ENCODE assay signal across 25 mouse cellular contexts in the genomic region with DNA sequence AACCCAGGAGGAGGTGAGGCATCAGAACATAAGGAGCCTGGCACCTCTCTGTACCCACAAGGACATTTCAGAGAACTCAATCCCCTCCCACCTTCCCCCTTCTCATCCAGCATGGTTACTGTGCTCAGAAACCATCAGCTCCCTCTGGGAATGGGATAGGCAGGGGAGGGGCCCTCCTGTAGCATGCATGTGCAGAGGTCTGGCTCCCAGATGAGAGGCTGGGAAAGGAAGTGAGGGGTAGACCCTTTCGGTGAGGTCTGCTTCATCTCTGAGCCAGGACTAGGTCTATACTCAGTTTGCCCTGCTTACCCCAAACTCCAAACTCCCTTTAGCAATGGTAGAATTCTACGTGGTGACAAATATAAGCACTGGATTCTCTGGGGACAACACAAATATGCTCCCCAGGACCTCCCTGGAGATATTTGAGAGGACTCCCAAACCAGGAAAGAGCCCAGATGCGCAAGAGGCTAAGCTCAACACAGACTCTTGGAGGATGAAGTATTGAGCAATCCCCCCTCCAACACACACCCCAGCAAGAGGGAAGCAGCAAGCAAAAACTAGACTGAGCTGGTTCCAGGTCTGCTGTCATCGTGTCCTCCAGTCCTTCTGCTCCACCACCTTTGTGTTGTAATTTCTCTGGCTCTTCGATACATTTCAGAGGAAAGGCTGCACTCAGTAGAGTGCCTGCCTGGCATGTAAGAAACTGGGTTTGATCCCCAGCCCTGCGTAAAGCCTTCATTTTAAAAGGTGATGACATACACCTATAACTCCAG. TPM values are rescaled to one million over a fixed set of nuclear protein-coding genes. Genes with fewer than 3 reads are reported as not detected.
DNase-seq lines count a peak whose midpoint lies in the region; ATAC-seq and TF ChIP-seq lines count a peak whose summit lies in the region.
"Had no signal": no experiment of that assay in that cellular context is flagged by ENCODE, and none has a peak within 500 bp of the region (broad histone marks: within the 10 kb centered on the region; RNA-seq: fewer than 3 reads in every experiment).

No protein-coding gene starts in this region.

- H3K4me1 ChIP-seq in hindbrain, embryonic 11.5 days (replicated peaks; ENCODE audit: control insufficient read depth, insufficient read depth, low read length) = peaks cover 10% of the 10 kb centered on the region
- H3K4me1 ChIP-seq in hindbrain, embryonic 13.5 days (replicated peaks) = peaks cover 13% of the 10 kb centered on the region
- H3K4me1 ChIP-seq in stomach, postnatal 0 days (replicated peaks; ENCODE audit: control insufficient read depth, insufficient read depth) = no peaks in the 10 kb centered on the region

- no peaks in the 10 kb centered on the region for H3K36me3 ChIP-seq in hindbrain, embryonic 11.5 days (ENCODE audit: control insufficient read depth, insufficient read depth, low read length)
- no peaks in the 10 kb centered on the region for H3K36me3 ChIP-seq in hindbrain, embryonic 13.5 days
- H3K36me3 ChIP-seq in stomach, postnatal 0 days (ENCODE audit: control insufficient read depth, insufficient read depth, low read length) = no peaks in the 10 kb centered on the region
- H3K36me3 ChIP-seq: embryonic facial prominence, embryonic 12.5 days; heart, embryonic 13.5 days had no signal

- H3K4me2 ChIP-seq in hindbrain, embryonic 11.5 days (replicated peaks; ENCODE audit: low read depth, low read length) = no peak overlapping the region
- H3K4me2 ChIP-seq in hindbrain, embryonic 13.5 days = no peak overlapping the region
- no peak overlapping the region for H3K4me2 ChIP-seq in stomach, postnatal 0 days (replicated peaks; ENCODE audit: low read depth)
- H3K4me2 ChIP-seq: embryonic facial prominence, embryonic 12.5 days; heart, embryonic 13.5 days; hindbrain, embryonic 14.5 days had no signal

- H3K27me3 ChIP-seq in hindbrain, embryonic 11.5 days (ENCODE audit: control insufficient read depth, insufficient read depth, low read length) = peaks cover 99% of the 10 kb centered on the region
- peaks cover 100% of the 10 kb centered on the region for H3K27me3 ChIP-seq in hindbrain, embryonic 13.5 days
- H3K27me3 ChIP-seq in stomach, postnatal 0 days (ENCODE audit: control insufficient read depth, insufficient read depth, low read length) = peaks cover 48% of the 10 kb centered on the region

- ATAC-seq in hindbrain, embryonic 11.5 days (ENCODE audit: low FRiP score) = no peak
- no peak for ATAC-seq in hindbrain, embryonic 13.5 days (ENCODE audit: low FRiP score)
- ATAC-seq in stomach, postnatal 0 days (ENCODE audit: low FRiP score, low TSS enrichment) = no peak
- ATAC-seq: forebrain, embryonic 16.5 days; inflammation-experienced regulatory T-cells, adult 6 months; intestine, postnatal 0 days had no signal

- TF ChIP-seq CTCF in stomach, postnatal 0 days (IDR thresholded peaks at IDR 0.05; ENCODE audit: low read depth) = no peak

- WGBS in hindbrain, embryonic 11.5 days = 3% methylated on average over 6 of the region's 6 CpGs
- 4% methylated on average over 6 of the region's 6 CpGs for WGBS in hindbrain, embryonic 13.5 days
- WGBS in stomach, postnatal 0 days = 8% methylated on average over 6 of the region's 6 CpGs

- H3K27ac ChIP-seq in hindbrain, embryonic 11.5 days (ENCODE audit: low read depth, low read length) = no peak overlapping the region
- no peak overlapping the region for H3K27ac ChIP-seq in hindbrain, embryonic 13.5 days
- no peak overlapping the region for H3K27ac ChIP-seq in stomach, postnatal 0 days (replicated peaks)
- H3K27ac ChIP-seq: embryonic facial prominence, embryonic 12.5 days; heart, adult 2 months; heart, embryonic 13.5 days; hindbrain, embryonic 14.5 days had no signal

- no peak for TF ChIP-seq EP300 in stomach, postnatal 0 days (optimal IDR thresholded peaks at IDR 0.05)

- no peak overlapping the region for H3K4me3 ChIP-seq in hindbrain, embryonic 11.5 days (ENCODE audit: low read depth, low read length)
- no peak overlapping the region for H3K4me3 ChIP-seq in hindbrain, embryonic 13.5 days
- H3K4me3 ChIP-seq in stomach, postnatal 0 days (ENCODE audit: low read depth, low read length) = no peak overlapping the region
- H3K4me3 ChIP-seq: embryonic facial prominence, embryonic 12.5 days; heart, adult 2 months; heart, embryonic 13.5 days had no signal

- no peak overlapping the region for H3K9ac ChIP-seq in hindbrain, embryonic 11.5 days (ENCODE audit: low read depth, low read length)
- no peak overlapping the region for H3K9ac ChIP-seq in hindbrain, embryonic 13.5 days
- no peak overlapping the region for H3K9ac ChIP-seq in stomach, postnatal 0 days (ENCODE audit: low read length)
- H3K9ac ChIP-seq: embryonic facial prominence, embryonic 12.5 days; heart, embryonic 13.5 days; hindbrain, embryonic 14.5 days had no signal

- H3K9me3 ChIP-seq in hindbrain, embryonic 11.5 days (ENCODE audit: control insufficient read depth, low read length) = no peaks in the 10 kb centered on the region
- no peaks in the 10 kb centered on the region for H3K9me3 ChIP-seq in hindbrain, embryonic 13.5 days
- no peaks in the 10 kb centered on the region for H3K9me3 ChIP-seq in stomach, postnatal 0 days (ENCODE audit: control insufficient read depth, low read length)
- H3K9me3 ChIP-seq: embryonic facial prominence, embryonic 12.5 days; heart, embryonic 13.5 days had no signal

- DNase-seq in hindbrain, embryonic 11.5 days (ENCODE audit: low spot score) = peak; percentile 7
- DNase-seq in NIH3T3 (ENCODE audit: low read depth) = peak; percentile 31
- DNase-seq in induced T-regulatory cell, adult 2 months (ENCODE audit: low read depth) = peak; percentile 11
- no peak for DNase-seq in stomach, postnatal 0 days (ENCODE audit: low spot score)
- no peak for DNase-seq in cerebellum, adult 11 months
- DNase-seq in right cerebral cortex, postnatal 25 days = no peak
- DNase-seq: adrenal gland, adult 8-10 months; adrenal gland, postnatal 36 days; cerebellum, adult 8-10 months; cerebellum, postnatal 14 days; gastrocnemius, postnatal 10 days; heart, adult 2 months; heart, postnatal 36 days had no signal

RNA-seq across cellular contexts. Expression of gene Vax2, which starts 3.1 kb away (rescaled TPM):
- polyA plus RNA-seq in hindbrain, embryonic 11.5 days (2014; fragmentation: Nextera tagmentation; extraction: Ambion mirVana) = 0.23 and 0.39 TPM in 2 replicates
- not detected in 2 replicates for polyA plus RNA-seq in hindbrain, embryonic 13.5 days (2015; fragmentation: Nextera tagmentation; extraction: Ambion mirVana)
- 0.07 TPM in 1 of 2 replicates, not detected in the other for polyA plus RNA-seq in stomach, postnatal 0 days (2015; fragmentation: Nextera tagmentation; extraction: Ambion mirVana)
- polyA plus RNA-seq: cortical plate, adult 2 months; forebrain, embryonic 16.5 days; frontal cortex, adult 2 months; heart, adult 2 months; heart, embryonic 13.5 days; heart, postnatal 0 days; hindbrain, embryonic 14.5 days; intestine, postnatal 0 days had no signal

RNA-seq across cellular contexts. Expression of gene Cd207, which starts 30.3 kb away (rescaled TPM):
- polyA plus RNA-seq in hindbrain, embryonic 11.5 days (2014; fragmentation: Nextera tagmentation; extraction: Ambion mirVana) = not detected in 2 replicates
- polyA plus RNA-seq in hindbrain, embryonic 13.5 days (2015; fragmentation: Nextera tagmentation; extraction: Ambion mirVana) = not detected in 2 replicates
- polyA plus RNA-seq in stomach, postnatal 0 days (2015; fragmentation: Nextera tagmentation; extraction: Ambion mirVana) = not detected in 2 replicates
- polyA plus RNA-seq: C2C12; cortical plate, adult 2 months; embryonic facial prominence, embryonic 12.5 days; forebrain, embryonic 11.5 days; forebrain, embryonic 16.5 days; hindbrain, embryonic 14.5 days; inflammation-experienced regulatory T-cells, adult 6 months; intestine, postnatal 0 days had no signal

RNA-seq across cellular contexts. Expression of gene Atp6v1b1, which starts 34.9 kb away (rescaled TPM):
- polyA plus RNA-seq in hindbrain, embryonic 11.5 days (2014; fragmentation: Nextera tagmentation; extraction: Ambion mirVana) = 0.15 TPM in 1 of 2 replicates, not detected in the other
- not detected in 2 replicates for polyA plus RNA-seq in hindbrain, embryonic 13.5 days (2015; fragmentation: Nextera tagmentation; extraction: Ambion mirVana)
- polyA plus RNA-seq in stomach, postnatal 0 days (2015; fragmentation: Nextera tagmentation; extraction: Ambion mirVana) = 0.08 and 0.30 TPM in 2 replicates
- polyA plus RNA-seq: C2C12; cortical plate, adult 2 months; forebrain, embryonic 11.5 days; heart, embryonic 13.5 days; heart, postnatal 0 days; hindbrain, embryonic 14.5 days; inflammation-experienced regulatory T-cells, adult 6 months; intestine, postnatal 0 days had no signal

RNA-seq across cellular contexts. Expression of gene Clec4f, which starts 51.9 kb away (rescaled TPM):
- polyA plus RNA-seq in hindbrain, embryonic 11.5 days (2014; fragmentation: Nextera tagmentation; extraction: Ambion mirVana) = not detected in 2 replicates
- not detected in 2 replicates for polyA plus RNA-seq in hindbrain, embryonic 13.5 days (2015; fragmentation: Nextera tagmentation; extraction: Ambion mirVana)
- polyA plus RNA-seq in stomach, postnatal 0 days (2015; fragmentation: Nextera tagmentation; extraction: Ambion mirVana) = 0.11 and 0.15 TPM in 2 replicates
- polyA plus RNA-seq: C2C12; cortical plate, adult 2 months; embryonic facial prominence, embryonic 12.5 days; forebrain, embryonic 11.5 days; forebrain, embryonic 16.5 days; frontal cortex, adult 2 months; heart, adult 2 months; hindbrain, embryonic 14.5 days; inflammation-experienced regulatory T-cells, adult 6 months had no signal

RNA-seq across cellular contexts. Expression of gene Ankrd53, which starts 54.5 kb away (rescaled TPM):
- 0.12 TPM in 1 of 2 replicates, not detected in the other for polyA plus RNA-seq in hindbrain, embryonic 11.5 days (2014; fragmentation: Nextera tagmentation; extraction: Ambion mirVana)
- polyA plus RNA-seq in hindbrain, embryonic 13.5 days (2015; fragmentation: Nextera tagmentation; extraction: Ambion mirVana) = 0.19 and 0.21 TPM in 2 replicates
- polyA plus RNA-seq in stomach, postnatal 0 days (2015; fragmentation: Nextera tagmentation; extraction: Ambion mirVana) = not detected in 2 replicates
- polyA plus RNA-seq: cortical plate, adult 2 months; frontal cortex, adult 2 months; heart, embryonic 13.5 days; hindbrain, embryonic 14.5 days; intestine, postnatal 0 days had no signal

Comparison
In these comparisons a context has a peak if more than half of its experiments do, and no peak if none do; other contexts are left out.
1. DNase-seq: peak in hindbrain, embryonic 11.5 days (single experiment), NIH3T3 (single experiment) and induced T-regulatory cell, adult 2 months (single experiment); none in stomach, postnatal 0 days (single experiment), cerebellum, adult 11 months (single experiment) and right cerebral cortex, postnatal 25 days (single experiment).